Mouse (Mus musculus): ENCODE data around the gene Gpr26.

GRCm38 (mm10) chr7:131989056-131989455 is 22.8 kb downstream of the Gpr26 start:
- no peak for TF ChIP-seq CTCF (IDR thresholded peaks at IDR 0.05; ENCODE audit: borderline replicate concordance, insufficient read depth, low read length)
- TF ChIP-seq POLR2A (IDR thresholded peaks at IDR 0.05; ENCODE audit: low read depth, low read length) = no peak
